Mouse (Mus musculus): ENCODE data around the gene Ankrd45.

GRCm38 (mm10) chr1:161219816-161220215 is 77.3 kb downstream of the Ankrd45 start:
- no peak for TF ChIP-seq EP300 (IDR thresholded peaks at IDR 0.05; ENCODE audit: low read depth)
- no peak for TF ChIP-seq CTCF (IDR thresholded peaks at IDR 0.05; ENCODE audit: low read depth)

Data from heart, postnatal 0 days (tissue).